Mouse (Mus musculus): Measurements from ENCODE around the gene Ndufb10. TPM values are rescaled to one million over a fixed set of nuclear protein-coding genes. Genes with fewer than 3 reads are reported as not detected.

Gene Ndufb10
- polyA plus RNA-seq, 2 experiments, result 178 to 237 TPM

GRCm38 (mm10) chr17:24699473-24699872 lies 24.8 kb downstream of the Ndufb10 start:
- H3K36me3 ChIP-seq (ENCODE audit: control insufficient read depth, insufficient read depth, low read length), result peaks cover 47% of the 10 kb centered on the region
- ATAC-seq (ENCODE audit: low FRiP score, low read depth) (no peak), DNase-seq (ENCODE audit: low spot score) (no peak)
- H3K9ac ChIP-seq (ENCODE audit: low read depth, low read length, severe bottlenecking), result no peak overlapping the region
- H3K9me3 ChIP-seq (ENCODE audit: control insufficient read depth, low read length), result no peaks in the 10 kb centered on the region
- no peak overlapping the region for H3K27ac ChIP-seq (replicated peaks; ENCODE audit: low read depth, low read length)
- no peaks in the 10 kb centered on the region for H3K27me3 ChIP-seq (ENCODE audit: control insufficient read depth, insufficient read depth, low read length)
- no peak overlapping the region for H3K4me3 ChIP-seq (replicated peaks; ENCODE audit: low read length)
- H3K4me1 ChIP-seq (ENCODE audit: control insufficient read depth, insufficient read depth, low read length), result peaks cover 9% of the 10 kb centered on the region
- no peak overlapping the region for H3K4me2 ChIP-seq (replicated peaks; ENCODE audit: low read depth, low read length, severe bottlenecking)
- 94% methylated on average over 2 of the region's 2 CpGs for WGBS
- no peak for TF ChIP-seq POLR2A (IDR thresholded peaks at IDR 0.05; ENCODE audit: borderline replicate concordance, extremely low read depth, insufficient read depth, insufficient read length)

GRCm38 (mm10) chr17:24698715-24699114 lies 25.6 kb downstream of the Ndufb10 start:
- Histone ChIP-seq H3K4me1 (ENCODE audit: control insufficient read depth, insufficient read depth, low read length) (peaks cover 9% of the 10 kb centered on the region), H3K27ac (replicated peaks; ENCODE audit: low read depth, low read length) (no peak overlapping the region), H3K4me3 (replicated peaks; ENCODE audit: low read length) (no peak overlapping the region), H3K27me3 (ENCODE audit: control insufficient read depth, insufficient read depth, low read length) (no peaks in the 10 kb centered on the region), H3K9ac (ENCODE audit: low read depth, low read length, severe bottlenecking) (0 out of 2 replicates have a peak overlapping the region, but pooled peaks have one; percentile 4), H3K4me2 (replicated peaks; ENCODE audit: low read depth, low read length, severe bottlenecking) (no peak overlapping the region), H3K9me3 (ENCODE audit: control insufficient read depth, low read length) (no peaks in the 10 kb centered on the region), H3K36me3 (ENCODE audit: control insufficient read depth, insufficient read depth, low read length) (peaks cover 40% of the 10 kb centered on the region)
- DNase-seq (ENCODE audit: low spot score), result no peak
- TF ChIP-seq POLR2A (IDR thresholded peaks at IDR 0.05; ENCODE audit: borderline replicate concordance, extremely low read depth, insufficient read depth, insufficient read length), result no peak
- WGBS, result 68% methylated on average over 9 of the region's 9 CpGs
- no peak for ATAC-seq (ENCODE audit: low FRiP score, low read depth)

- Histone ChIP-seq H3K27ac (replicated peaks; ENCODE audit: low read depth, low read length) (no peak overlapping the region), H3K4me3 (replicated peaks; ENCODE audit: low read length) (no peak overlapping the region), H3K36me3 (ENCODE audit: control insufficient read depth, insufficient read depth, low read length) (peaks cover 41% of the 10 kb centered on the region), H3K4me1 (ENCODE audit: control insufficient read depth, insufficient read depth, low read length) (peaks cover 9% of the 10 kb centered on the region), H3K27me3 (ENCODE audit: control insufficient read depth, insufficient read depth, low read length) (no peaks in the 10 kb centered on the region), H3K9me3 (ENCODE audit: control insufficient read depth, low read length) (no peaks in the 10 kb centered on the region), H3K9ac (ENCODE audit: low read depth, low read length, severe bottlenecking) (no peak overlapping the region), H3K4me2 (replicated peaks; ENCODE audit: low read depth, low read length, severe bottlenecking) (no peak overlapping the region)
- no peak for DNase-seq (ENCODE audit: low spot score)
- 36% methylated on average over 5 of the region's 5 CpGs for WGBS
- no peak for TF ChIP-seq POLR2A (IDR thresholded peaks at IDR 0.05; ENCODE audit: borderline replicate concordance, extremely low read depth, insufficient read depth, insufficient read length)
- no peak for ATAC-seq (ENCODE audit: low FRiP score, low read depth)
Observed at GRCm38 (mm10) chr17:24697985-24698384, 26.3 kb downstream of the Ndufb10 start.

- peak; percentile 78 for DNase-seq (ENCODE audit: low spot score)
- Histone ChIP-seq H3K9ac (ENCODE audit: low read depth, low read length, severe bottlenecking) (peak within 1 kb of the TSS; percentile 77), H3K36me3 (ENCODE audit: control insufficient read depth, insufficient read depth, low read length) (peaks cover 34% of the 10 kb centered on the region), H3K4me1 (ENCODE audit: control insufficient read depth, insufficient read depth, low read length) (peaks cover 9% of the 10 kb centered on the region), H3K4me2 (replicated peaks; ENCODE audit: low read depth, low read length, severe bottlenecking) (peak within 1 kb of the TSS; percentile 73), H3K9me3 (ENCODE audit: control insufficient read depth, low read length) (no peaks in the 10 kb centered on the region), H3K27me3 (ENCODE audit: control insufficient read depth, insufficient read depth, low read length) (no peaks in the 10 kb centered on the region), H3K4me3 (replicated peaks; ENCODE audit: low read length) (peak within 1 kb of the TSS; percentile 84), H3K27ac (replicated peaks; ENCODE audit: low read depth, low read length) (peak within 1 kb of the TSS; percentile 79)
- WGBS, result 2% methylated on average over 30 of the region's 76 CpGs
- ATAC-seq (ENCODE audit: low FRiP score, low read depth), result peak; percentile 92
- TF ChIP-seq POLR2A (IDR thresholded peaks at IDR 0.05; ENCODE audit: borderline replicate concordance, extremely low read depth, insufficient read depth, insufficient read length), result peak; percentile 77; the same call in 1 of the 2 replicates
Observed at GRCm38 (mm10) chr17:24696011-24696697, 28.1 kb downstream of the Ndufb10 start, which contains the start of the genes Gfer and Noxo1. Gene Gfer, minus strand, starts transcription at chr17:24696156. Gene Noxo1, plus strand, starts transcription at chr17:24696234.

GRCm38 (mm10) chr17:24695326-24696010 lies 28.8 kb downstream of the Ndufb10 start:
- WGBS, result 5% methylated on average over 45 of the region's 51 CpGs
- Histone ChIP-seq H3K9me3 (ENCODE audit: control insufficient read depth, low read length) (no peaks in the 10 kb centered on the region), H3K9ac (ENCODE audit: low read depth, low read length, severe bottlenecking) (peak overlapping the region; percentile 77), H3K36me3 (ENCODE audit: control insufficient read depth, insufficient read depth, low read length) (peaks cover 27% of the 10 kb centered on the region), H3K27ac (replicated peaks; ENCODE audit: low read depth, low read length) (peak overlapping the region; percentile 79), H3K4me2 (replicated peaks; ENCODE audit: low read depth, low read length, severe bottlenecking) (peak overlapping the region; percentile 73), H3K4me1 (ENCODE audit: control insufficient read depth, insufficient read depth, low read length) (peaks cover 9% of the 10 kb centered on the region), H3K4me3 (replicated peaks; ENCODE audit: low read length) (peak overlapping the region; percentile 84), H3K27me3 (ENCODE audit: control insufficient read depth, insufficient read depth, low read length) (peaks cover 4% of the 10 kb centered on the region; the same call in 1 of the 2 replicates)
- TF ChIP-seq POLR2A (IDR thresholded peaks at IDR 0.05; ENCODE audit: borderline replicate concordance, extremely low read depth, insufficient read depth, insufficient read length), result no peak
- DNase-seq (ENCODE audit: low spot score), result no peak
- peak; percentile 31; the same call in 1 of the 2 replicates for ATAC-seq (ENCODE audit: low FRiP score, low read depth)

Measured in limb, embryonic 14.5 days (tissue).